Mouse (Mus musculus) lung, postnatal 0 days (tissue): ENCODE measurements around the gene Gpr89. TPM values are rescaled to one million over a fixed set of nuclear protein-coding genes. Genes with fewer than 3 reads are reported as not detected.

ENCODE experiments used
- ATAC-seq: fragments of 200-750 bp; cut with Nextera tagmentation; 2 replicates; pipeline ENCODE4 v1.8.0; 2017; ENCODE audit warnings: moderate library complexity
- DNase-seq: peaks from one replicate; pipeline ENCODE4 v3.0.0-alpha.2; 2016; ENCODE audit warnings: low spot score
- H3K27ac ChIP-seq: fragments of 300-500 bp; sonication (generic); 2 replicates; pipeline ENCODE4 v1.5.1; 2014; ENCODE audit warnings: antibody characterized with exemption, mild to moderate bottlenecking, low read length, mixed read lengths
- H3K27me3 ChIP-seq: fragments of 300-500 bp; sonication (generic); replicated peaks from 2 replicates; pipeline ENCODE4 v1.6.1; 2014; ENCODE audit warnings: low read length, mixed read lengths; ENCODE audit not compliant: insufficient read depth
- H3K36me3 ChIP-seq: fragments of 300-500 bp; sonication (generic); 2 replicates; pipeline ENCODE4 v1.6.1; 2014; ENCODE audit warnings: low read length, mixed read lengths; ENCODE audit not compliant: insufficient read depth
- H3K4me1 ChIP-seq: fragments of 300-500 bp; sonication (generic); 2 replicates; pipeline ENCODE4 v1.6.1; 2014; ENCODE audit warnings: antibody characterized with exemption, low read depth, low read length, mixed read lengths; ENCODE audit not compliant: insufficient read depth
- H3K4me2 ChIP-seq: fragments of 300-500 bp; sonication (generic); replicated peaks from 2 replicates; pipeline ENCODE4 v1.6.1; 2014; ENCODE audit warnings: low read depth, mild to moderate bottlenecking, low read length, moderate library complexity, mixed read lengths
- H3K4me3 ChIP-seq: fragments of 300-500 bp; sonication (generic); 2 replicates; pipeline ENCODE4 v1.5.1; 2014; ENCODE audit warnings: low read depth, low read length
- H3K9ac ChIP-seq: fragments of 300-500 bp; sonication (generic); replicated peaks from 2 replicates; pipeline ENCODE4 v1.6.1; 2014; ENCODE audit warnings: low read depth, mild to moderate bottlenecking
- H3K9me3 ChIP-seq: fragments of 300-500 bp; sonication (generic); 2 replicates; pipeline ENCODE4 v1.6.1; 2016; ENCODE audit warnings: low read length, mixed read lengths
- CTCF ChIP-seq: IDR thresholded peaks from 2 replicates; pipeline ENCODE4 v1.5.1; 2016; ENCODE audit warnings: antibody characterized with exemption, mild to moderate bottlenecking
- EP300 ChIP-seq: IDR thresholded peaks from 2 replicates; pipeline ENCODE4 v1.6.1; 2016; ENCODE audit warnings: antibody characterized with exemption, mild to moderate bottlenecking, control low read depth
- WGBS: fragments of 180-500 bp; shearing (Covaris S2); extraction: QIAGEN DNeasy Blood & Tissue Kit; methylation state at CpG from one replicate; pipeline ENCODE4 v1.1.7; 2014; 5-methylcytosine and 5-hydroxymethylcytosine counted together
- polyA plus RNA-seq: library from polyadenylated mRNA; unstranded; fragments of >200 nt; fragmentation: Nextera tagmentation; extraction: Ambion mirVana; gene quantifications from 2 replicates; pipeline ENCODE4 v1.2.1, GENCODE M21; 2015

The Gpr89 gene
- polyA plus RNA-seq, 1 experiment from 2014 or later = 20.9 TPM

GRCm38 (mm10) chr3:96847661-96848060, 57.5 kb downstream of the Gpr89 start:
- DNase-seq (no peak), ATAC-seq (no peak)
- Histone ChIP-seq H3K36me3 (no peaks in the 10 kb centered on the region), H3K4me1 (no peaks in the 10 kb centered on the region), H3K27me3 (no peaks in the 10 kb centered on the region), H3K9me3 (no peaks in the 10 kb centered on the region), H3K9ac (no peak overlapping the region), H3K4me3 (no peak overlapping the region), H3K27ac (no peak overlapping the region), H3K4me2 (no peak overlapping the region)
- TF ChIP-seq EP300 (no peak), CTCF (no peak)
- WGBS = 18% methylated on average over 6 of the region's 6 CpGs

- Histone ChIP-seq H3K9ac (no peak overlapping the region), H3K4me1 (no peaks in the 10 kb centered on the region), H3K27ac (no peak overlapping the region), H3K36me3 (no peaks in the 10 kb centered on the region), H3K27me3 (no peaks in the 10 kb centered on the region), H3K4me2 (no peak overlapping the region), H3K9me3 (no peaks in the 10 kb centered on the region), H3K4me3 (no peak overlapping the region)
- no peak for ATAC-seq
- 76% methylated on average over 12 of the region's 12 CpGs for WGBS
- no peak for DNase-seq
- no peak for TF ChIP-seq EP300
- TF ChIP-seq CTCF = no peak
These were observed 58.2 kb downstream of the Gpr89 start for GRCm38 (mm10) chr3:96846985-96847384.

DNA sequence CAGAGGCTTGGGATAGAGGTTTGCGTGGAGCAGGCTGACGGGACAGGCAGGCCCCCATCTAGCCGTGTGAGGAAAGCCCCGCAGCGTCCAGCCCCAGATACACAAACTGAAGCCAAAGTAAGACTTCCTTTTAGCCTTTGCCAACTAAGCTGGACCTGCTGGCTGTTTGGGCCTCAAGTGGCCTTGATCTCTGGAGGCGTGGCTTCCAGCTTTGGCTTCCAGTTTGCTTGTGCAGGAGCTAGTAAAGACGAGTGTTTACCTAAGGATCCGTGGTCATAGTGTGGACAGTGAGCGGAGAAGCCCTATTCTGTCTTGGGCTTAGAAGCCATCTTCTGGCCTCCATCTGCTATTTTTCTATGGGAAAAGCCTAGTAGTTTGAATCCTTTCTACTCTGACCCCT, 59.3 kb downstream of the Gpr89 start:
- no peak overlapping the region for H3K4me2 ChIP-seq
- ATAC-seq = no peak
- H3K36me3 ChIP-seq = no peaks in the 10 kb centered on the region
- H3K27me3 ChIP-seq = no peaks in the 10 kb centered on the region
- no peak overlapping the region for H3K4me3 ChIP-seq
- DNase-seq = no peak
- no peaks in the 10 kb centered on the region for H3K4me1 ChIP-seq
- H3K27ac ChIP-seq = no peak overlapping the region
- 43% methylated on average over 9 of the region's 9 CpGs for WGBS
- H3K9ac ChIP-seq = no peak overlapping the region
- TF ChIP-seq EP300 = no peak
- no peak for TF ChIP-seq CTCF
- H3K9me3 ChIP-seq = no peaks in the 10 kb centered on the region

DNA sequence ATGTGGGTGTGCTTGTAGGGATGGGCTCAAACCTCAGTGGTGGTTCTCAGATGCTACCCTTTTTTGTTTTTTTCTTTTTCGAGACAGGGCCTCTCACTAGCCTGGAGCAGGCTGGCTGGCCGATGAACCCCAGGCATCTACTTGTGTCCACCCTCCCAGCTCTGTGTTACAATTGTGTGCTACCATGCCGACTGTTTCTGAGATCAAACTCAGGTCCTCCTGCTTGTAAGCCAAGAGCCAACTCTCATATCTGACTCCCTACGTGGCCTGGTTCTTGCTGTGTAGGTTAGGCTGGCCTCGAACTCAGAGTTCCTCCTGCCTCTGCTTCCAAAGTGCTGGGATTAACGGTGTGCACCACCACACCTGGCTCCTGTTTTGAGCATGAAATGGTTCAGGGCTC, 60.0 kb downstream of the Gpr89 start:
- 89% methylated on average over 6 of the region's 6 CpGs for WGBS
- DNase-seq (no peak), ATAC-seq (no peak)
- H3K9me3 ChIP-seq = no peaks in the 10 kb centered on the region
- H3K36me3 ChIP-seq = no peaks in the 10 kb centered on the region
- no peaks in the 10 kb centered on the region for H3K4me1 ChIP-seq
- H3K27me3 ChIP-seq = no peaks in the 10 kb centered on the region
- TF ChIP-seq EP300 (no peak), CTCF (no peak)
- H3K9ac ChIP-seq = no peak overlapping the region
- no peak overlapping the region for H3K4me2 ChIP-seq
- no peak overlapping the region for H3K27ac ChIP-seq
- H3K4me3 ChIP-seq = no peak overlapping the region

DNA sequence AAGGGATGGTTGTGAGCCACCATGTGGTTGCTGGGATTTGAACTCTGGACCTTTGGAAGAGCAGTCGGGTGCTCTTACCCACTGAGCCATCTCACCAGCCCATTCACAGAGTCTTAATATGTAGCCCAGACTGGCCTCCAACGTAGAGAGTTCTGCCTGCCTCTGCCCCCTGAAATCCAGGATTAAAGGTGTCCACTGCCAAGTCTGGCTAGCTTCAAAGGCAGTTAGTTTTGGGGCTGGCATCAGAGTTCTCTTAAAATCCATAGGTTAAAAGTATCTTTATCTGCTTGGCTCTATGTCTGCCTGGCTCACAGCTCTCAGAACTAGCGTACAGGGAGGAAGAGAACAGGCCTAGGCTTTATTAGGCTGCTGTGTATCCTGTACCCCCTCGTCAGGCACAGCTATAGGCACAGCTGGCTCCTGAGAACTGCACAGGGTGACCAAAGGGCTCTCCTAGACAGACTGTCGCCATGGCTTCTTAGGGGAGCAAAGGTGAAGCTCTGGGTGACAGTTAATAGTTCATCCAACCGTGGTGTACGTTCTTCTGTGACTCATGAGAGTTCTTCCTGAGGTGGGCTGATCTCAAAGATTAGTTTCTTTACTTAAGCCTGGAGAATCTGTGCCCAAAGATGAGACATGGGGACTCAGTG, 66.0 kb downstream of the Gpr89 start:
- no peak overlapping the region for H3K27ac ChIP-seq
- H3K4me2 ChIP-seq = no peak overlapping the region
- ATAC-seq (no peak), DNase-seq (no peak)
- no peak overlapping the region for H3K9ac ChIP-seq
- 57% methylated on average over 7 of the region's 7 CpGs for WGBS
- TF ChIP-seq CTCF (no peak), EP300 (no peak)
- H3K36me3 ChIP-seq = no peaks in the 10 kb centered on the region
- H3K27me3 ChIP-seq = no peaks in the 10 kb centered on the region
- H3K4me3 ChIP-seq = no peak overlapping the region
- H3K4me1 ChIP-seq = no peaks in the 10 kb centered on the region
- no peaks in the 10 kb centered on the region for H3K9me3 ChIP-seq

DNA sequence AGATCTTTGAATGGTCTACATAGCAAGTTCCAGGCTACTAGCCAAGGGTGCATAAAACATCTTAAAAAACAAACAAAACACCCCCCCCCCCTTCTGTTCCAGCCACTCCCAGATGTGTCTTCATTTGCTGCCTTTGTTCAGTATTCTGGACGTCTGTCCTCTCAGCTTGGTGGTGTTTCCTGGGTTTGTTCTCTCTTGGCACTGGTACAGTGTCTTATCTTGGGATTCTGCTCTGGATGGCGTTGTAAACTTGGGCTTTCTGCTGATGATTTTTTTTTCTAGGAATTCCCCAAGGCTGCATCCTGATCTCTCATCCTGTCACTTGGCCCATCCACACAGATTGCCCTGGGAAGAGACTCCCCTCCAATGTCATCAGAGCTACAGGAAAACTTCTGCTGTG, 68.7 kb downstream of the Gpr89 start:
- WGBS = 27% methylated on average over 2 of the region's 2 CpGs
- DNase-seq = peak; percentile 39
- no peak overlapping the region for H3K4me3 ChIP-seq
- ATAC-seq = peak; percentile 72
- H3K4me2 ChIP-seq = no peak overlapping the region
- no peak overlapping the region for H3K9ac ChIP-seq
- no peaks in the 10 kb centered on the region for H3K27me3 ChIP-seq
- no peaks in the 10 kb centered on the region for H3K9me3 ChIP-seq
- TF ChIP-seq EP300 (peak; percentile 34; the same call in 1 of the 2 replicates), CTCF (no peak)
- H3K27ac ChIP-seq = no peak overlapping the region
- H3K4me1 ChIP-seq = no peaks in the 10 kb centered on the region
- H3K36me3 ChIP-seq = no peaks in the 10 kb centered on the region
